Mouse (Mus musculus) layer of hippocampus, postnatal 14 days (tissue): ENCODE measurements at regions not wholly inside any gene's neighbourhood (a gene's known extent, or its start where the extent isn't known, plus 50 kb on each side); places are given as distances from the start of the nearest gene placed in this dataset.
"Not testable (repeated sequence)": the region's sequence is repeated elsewhere in the genome, so short reads cannot be mapped to it uniquely, and the experiment has no call there.

Source experiments
- DNase-seq, 2 experiments: peaks; one replicate each; pipeline ENCODE4 v3.0.0; 2021 to 2022; ENCODE audit warnings: low spot score in 2 of 2, mixed read lengths in 1 of 2

- DNase-seq: no peak
These were observed 547.7 kb upstream of the Zfp960 start for GRCm38 (mm10) chr17:16516173-16516572.

- DNase-seq: no peak
These were observed 570.0 kb upstream of the Zfp960 start for GRCm38 (mm10) chr17:16493951-16494350.

GRCm38 (mm10) chr17:16493546-16493945 lies 570.4 kb upstream of the Zfp960 start:
- no peak for DNase-seq

- DNase-seq: no peak
These were observed 571.4 kb upstream of the Zfp960 start for GRCm38 (mm10) chr17:16492551-16492950.

- DNase-seq: no peak
These were observed 577.6 kb upstream of the Zfp960 start for GRCm38 (mm10) chr17:16486355-16486754.

- no peak for DNase-seq
These were observed 579.9 kb upstream of the Zfp960 start for GRCm38 (mm10) chr17:16483976-16484375.

- DNase-seq: no peak
These were observed 582.2 kb upstream of the Zfp960 start for GRCm38 (mm10) chr17:16481722-16482121.

GRCm38 (mm10) chr17:16480579-16480978 lies 583.3 kb upstream of the Zfp960 start:
- DNase-seq: no peak

GRCm38 (mm10) chr17:16461208-16461607 lies 602.7 kb upstream of the Zfp960 start:
- DNase-seq: no peak

- DNase-seq: no peak
These were observed 610.8 kb upstream of the Zfp960 start for GRCm38 (mm10) chr17:16453098-16453497.

- peak in 1 of 2 experiments; percentile 3 for DNase-seq
These were observed 613.7 kb upstream of the Rgmb start for GRCm38 (mm10) chr17:16444562-16444961.

- DNase-seq: no peak
These were observed 564.4 kb upstream of the Rgmb start for GRCm38 (mm10) chr17:16395193-16395612.

GRCm38 (mm10) chr17:16374855-16375221 lies 544.0 kb upstream of the Rgmb start:
- not testable (repeated sequence) for DNase-seq

GRCm38 (mm10) chr17:16374119-16374854 lies 543.4 kb upstream of the Rgmb start:
- DNase-seq: not testable (repeated sequence)

- DNase-seq: no peak
These were observed 542.1 kb upstream of the Rgmb start for GRCm38 (mm10) chr17:16372976-16373375.

GRCm38 (mm10) chr17:16344061-16344460 lies 513.2 kb upstream of the Rgmb start:
- no peak for DNase-seq

GRCm38 (mm10) chr17:16342785-16343184 lies 511.9 kb upstream of the Rgmb start:
- no peak for DNase-seq

- peak in 1 of 2 experiments; percentile 5 for DNase-seq
These were observed 509.1 kb upstream of the Rgmb start for GRCm38 (mm10) chr17:16339720-16340470.

GRCm38 (mm10) chr17:16311914-16312313 lies 481.1 kb upstream of the Rgmb start:
- no peak for DNase-seq

GRCm38 (mm10) chr17:16311196-16311873 lies 480.5 kb upstream of the Rgmb start:
- DNase-seq: no peak

- DNase-seq: no peak
These were observed 470.9 kb upstream of the Rgmb start for GRCm38 (mm10) chr17:16301776-16302175.

GRCm38 (mm10) chr17:16298553-16298952 lies 467.7 kb upstream of the Rgmb start:
- peak in 1 of 2 experiments; percentile 2 for DNase-seq
